Mouse (Mus musculus): Measurements from ENCODE around the gene Slc25a26.

DNA sequence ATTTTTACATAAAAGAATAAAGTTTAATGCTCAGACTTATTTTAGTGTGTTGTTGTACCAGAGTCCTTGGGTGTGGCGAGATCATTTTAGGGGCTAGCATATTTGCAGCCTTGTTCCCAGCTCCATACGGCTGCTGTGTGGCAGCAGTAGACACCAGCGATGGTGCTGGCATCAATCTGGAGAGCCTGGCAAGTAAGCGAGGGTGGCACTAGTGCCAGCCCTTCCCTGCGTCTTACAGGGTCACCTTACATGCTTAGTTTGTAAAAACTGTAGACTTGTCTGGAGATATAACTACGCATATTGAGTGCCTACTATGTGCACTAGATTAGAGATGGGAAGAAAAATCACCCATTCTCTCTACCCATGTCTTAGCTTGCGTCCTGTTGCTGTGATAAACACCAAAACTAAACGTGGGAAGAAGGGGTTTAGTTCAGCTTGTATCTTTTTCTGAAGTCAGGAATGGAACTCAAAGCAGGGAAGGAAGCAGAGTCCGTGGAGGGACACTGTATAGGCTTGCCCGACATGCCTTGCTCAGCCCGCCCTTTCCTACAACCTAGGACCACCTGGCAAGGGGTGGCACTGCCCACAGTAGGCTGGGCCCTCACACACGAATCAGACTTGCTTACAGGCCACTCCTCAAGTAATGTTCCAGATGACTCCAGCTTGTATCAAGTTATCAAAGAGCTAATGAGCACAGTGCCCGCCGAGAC is 96.1 kb downstream of the Slc25a26 start:
- TF ChIP-seq CTCF (IDR thresholded peaks at IDR 0.05; ENCODE audit: borderline replicate concordance, extremely low read depth, insufficient read depth, insufficient read length): no peak
- TF ChIP-seq POLR2A (IDR thresholded peaks at IDR 0.05; ENCODE audit: borderline replicate concordance, extremely low read depth, insufficient read depth, insufficient read length, poor library complexity, severe bottlenecking): no peak
